Mouse (Mus musculus) bone marrow, adult 2 months (tissue): ENCODE measurements around the gene Tbc1d4.

ENCODE experiments used
- CTCF ChIP-seq: fragments of 200-500 bp; IDR thresholded peaks from 2 replicates; pipeline ENCODE4 v1.5.1; 2011; ENCODE audit warnings: low read length, control low read depth; ENCODE audit not compliant: control insufficient read depth, insufficient read depth
- POLR2A ChIP-seq: fragments of 200-500 bp; IDR thresholded peaks from 2 replicates; pipeline ENCODE4 v1.6.1; 2011; ENCODE audit warnings: low read depth, mild to moderate bottlenecking, control low read depth, low read length, borderline replicate concordance; ENCODE audit not compliant: control insufficient read depth

GRCm38 (mm10) chr14:101503168-101503961, 105.6 kb downstream of the Tbc1d4 start:
- TF ChIP-seq CTCF (no peak), POLR2A (no peak)
